Mouse (Mus musculus): ENCODE measurements around the gene Col5a1.

DNA sequence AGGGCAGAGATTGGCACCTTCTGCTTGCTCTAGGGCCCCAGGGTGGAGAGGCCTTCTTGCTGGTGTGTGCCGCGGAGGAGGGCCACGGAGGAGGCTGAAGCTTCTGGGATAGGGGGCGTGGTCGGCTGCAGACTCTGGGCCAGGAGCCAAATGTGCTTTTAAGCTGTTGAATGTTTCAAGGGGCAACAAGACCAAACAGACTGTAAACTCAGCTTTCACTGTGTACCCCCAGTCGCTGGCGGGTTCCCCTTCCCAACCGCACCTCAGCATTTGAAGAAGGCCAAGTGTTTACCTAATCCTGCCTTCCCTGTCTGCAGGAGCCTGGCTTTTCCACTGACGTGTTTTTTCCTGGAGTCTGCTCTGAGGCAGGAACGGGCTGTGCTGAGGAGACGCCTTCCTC is 48.0 kb downstream of the Col5a1 start:
- TF ChIP-seq CTCF (IDR thresholded peaks at IDR 0.05; ENCODE audit: extremely low read depth, insufficient read length, insufficient replicate concordance, low read depth, low read length) (no peak), POLR2A (IDR thresholded peaks at IDR 0.05; ENCODE audit: low read depth, low read length) (no peak)

Measured in small intestine, adult 2 months (tissue).